Comparison of ENCODE assay signal across 9 mouse cellular contexts in the genomic region with DNA sequence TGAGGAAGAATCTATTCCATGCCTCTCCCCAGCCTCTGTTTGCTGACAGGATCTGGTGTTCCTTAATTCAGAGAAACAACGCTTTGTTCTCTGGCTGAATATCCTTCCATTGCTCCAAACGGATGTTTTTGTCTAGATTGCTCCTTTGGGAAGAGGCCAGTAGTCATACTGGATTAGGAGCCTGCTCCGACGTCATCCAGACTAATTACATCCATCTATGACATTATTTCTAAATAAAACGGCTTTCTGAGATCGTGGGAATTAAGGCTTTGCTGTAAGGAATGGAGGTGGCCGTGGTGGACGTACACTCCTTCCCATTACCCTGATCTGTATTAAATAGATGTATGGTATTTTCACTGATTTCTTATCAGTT. TPM values are rescaled to one million over a fixed set of nuclear protein-coding genes. Genes with fewer than 3 reads are reported as not detected.
DNase-seq lines count a peak whose midpoint lies in the region; ATAC-seq and TF ChIP-seq lines count a peak whose summit lies in the region.
"Had no signal": no experiment of that assay in that cellular context is flagged by ENCODE, and none has a peak within 500 bp of the region (broad histone marks: within the 10 kb centered on the region; RNA-seq: fewer than 3 reads in every experiment).

No protein-coding gene starts in this region.

- H3K36me3 ChIP-seq in forebrain, embryonic 13.5 days (ENCODE audit: poor library complexity, severe bottlenecking): no peaks in the 10 kb centered on the region
- no peaks in the 10 kb centered on the region for H3K36me3 ChIP-seq in forebrain, embryonic 11.5 days (ENCODE audit: control insufficient read depth, insufficient read depth, low read length)
- H3K36me3 ChIP-seq in lung, embryonic 15.5 days: no peaks in the 10 kb centered on the region
- no peaks in the 10 kb centered on the region for H3K36me3 ChIP-seq in heart, embryonic 15.5 days
- no peaks in the 10 kb centered on the region for H3K36me3 ChIP-seq in midbrain, embryonic 16.5 days (ENCODE audit: control insufficient read depth, insufficient read depth, low read length)

- H3K4me2 ChIP-seq in forebrain, embryonic 13.5 days: peak overlapping the region; percentile 12; the same call in 1 of the 2 replicates
- H3K4me2 ChIP-seq in forebrain, embryonic 11.5 days (ENCODE audit: low read depth, low read length, severe bottlenecking): no peak overlapping the region
- H3K4me2 ChIP-seq in lung, embryonic 15.5 days: peak overlapping the region; percentile 18; the same call in 1 of the 2 replicates
- no peak overlapping the region for H3K4me2 ChIP-seq in heart, embryonic 15.5 days
- H3K4me2 ChIP-seq in midbrain, embryonic 16.5 days (ENCODE audit: low read length): no peak overlapping the region

- no peak overlapping the region for H3K4me3 ChIP-seq in forebrain, embryonic 13.5 days
- H3K4me3 ChIP-seq in forebrain, embryonic 11.5 days (ENCODE audit: low read depth, low read length): no peak overlapping the region
- no peak overlapping the region for H3K4me3 ChIP-seq in lung, embryonic 15.5 days
- no peak overlapping the region for H3K4me3 ChIP-seq in lung, adult 2 months (replicated peaks; ENCODE audit: extremely low read depth, low read depth, low read length)
- no peak overlapping the region for H3K4me3 ChIP-seq in heart, embryonic 15.5 days
- no peak overlapping the region for H3K4me3 ChIP-seq in midbrain, embryonic 16.5 days (ENCODE audit: low read depth, low read length)

- ATAC-seq in forebrain, embryonic 13.5 days: peak; percentile 7; the same call in 1 of the 2 replicates
- no peak for ATAC-seq in forebrain, embryonic 11.5 days (replicated peaks; ENCODE audit: low FRiP score)
- 0 out of 2 replicates have a peak, but pooled peaks have one; percentile 40 for ATAC-seq in lung, embryonic 15.5 days (ENCODE audit: borderline replicate concordance, extremely low read depth, low FRiP score, low TSS enrichment)
- ATAC-seq in heart, embryonic 15.5 days (replicated peaks; ENCODE audit: insufficient number of reproducible peaks, insufficient read depth, low FRiP score, low read depth): no peak
- ATAC-seq in midbrain, embryonic 16.5 days: no peak

- WGBS in forebrain, embryonic 13.5 days: 24% methylated on average over 8 of the region's 8 CpGs
- WGBS in forebrain, embryonic 11.5 days: 37% methylated on average over 8 of the region's 8 CpGs
- 15% methylated on average over 8 of the region's 8 CpGs for WGBS in lung, embryonic 15.5 days
- WGBS in lung, adult 2 months: 30% methylated on average over 8 of the region's 8 CpGs
- 42% methylated on average over 8 of the region's 8 CpGs for WGBS in heart, embryonic 15.5 days
- 38% methylated on average over 8 of the region's 8 CpGs for WGBS in midbrain, embryonic 16.5 days

- DNase-seq in forebrain, embryonic 11.5 days (ENCODE audit: low spot score): no peak
- DNase-seq in lung, adult 2 months: no peak
- no peak for DNase-seq in spleen, adult 12 weeks (ENCODE audit: low spot score)
- DNase-seq in ovary, postnatal 36 days (ENCODE audit: low spot score): no peak
- DNase-seq: B cell, adult 2 months had no signal

- no peak overlapping the region for H3K27ac ChIP-seq in forebrain, embryonic 13.5 days
- H3K27ac ChIP-seq in forebrain, embryonic 11.5 days (ENCODE audit: low read depth, low read length): no peak overlapping the region
- H3K27ac ChIP-seq in lung, embryonic 15.5 days: no peak overlapping the region
- peak overlapping the region; percentile 39; the same call in 1 of the 2 replicates for H3K27ac ChIP-seq in heart, embryonic 15.5 days
- no peak overlapping the region for H3K27ac ChIP-seq in midbrain, embryonic 16.5 days (ENCODE audit: low read length)

- 0 out of 2 replicates have a peak, but pooled peaks cover 5% of the 10 kb centered on the region for H3K4me1 ChIP-seq in forebrain, embryonic 13.5 days
- H3K4me1 ChIP-seq in forebrain, embryonic 11.5 days (replicated peaks; ENCODE audit: control insufficient read depth, insufficient read depth, low read length): 0 out of 2 replicates have a peak, but pooled peaks cover 2% of the 10 kb centered on the region
- H3K4me1 ChIP-seq in lung, embryonic 15.5 days: peaks cover 11% of the 10 kb centered on the region; the same call in 1 of the 2 replicates
- H3K4me1 ChIP-seq in lung, adult 2 months (ENCODE audit: control insufficient read depth, insufficient read depth, low read length): peaks cover 3% of the 10 kb centered on the region; the same call in 1 of the 2 replicates
- H3K4me1 ChIP-seq in heart, embryonic 15.5 days (replicated peaks): peaks cover 20% of the 10 kb centered on the region
- H3K4me1 ChIP-seq in midbrain, embryonic 16.5 days (ENCODE audit: control insufficient read depth, insufficient read depth, low read length): no peaks in the 10 kb centered on the region

- TF ChIP-seq POLR2A in lung, adult 2 months (IDR thresholded peaks at IDR 0.05; ENCODE audit: borderline replicate concordance, extremely low read depth, low read depth, low read length): no peak

- no peak overlapping the region for H3K9ac ChIP-seq in forebrain, embryonic 13.5 days
- no peak overlapping the region for H3K9ac ChIP-seq in forebrain, embryonic 11.5 days (ENCODE audit: low read length)
- H3K9ac ChIP-seq in lung, embryonic 15.5 days: no peak overlapping the region
- H3K9ac ChIP-seq in heart, embryonic 15.5 days: no peak overlapping the region
- 0 out of 2 replicates have a peak overlapping the region, but pooled peaks have one; percentile 1 for H3K9ac ChIP-seq in midbrain, embryonic 16.5 days (ENCODE audit: low read depth, low read length)

- H3K9me3 ChIP-seq in forebrain, embryonic 13.5 days (replicated peaks): no peaks in the 10 kb centered on the region
- H3K9me3 ChIP-seq in forebrain, embryonic 11.5 days (ENCODE audit: control insufficient read depth, low read length): no peaks in the 10 kb centered on the region
- H3K9me3 ChIP-seq in lung, embryonic 15.5 days: no peaks in the 10 kb centered on the region
- no peaks in the 10 kb centered on the region for H3K9me3 ChIP-seq in heart, embryonic 15.5 days (replicated peaks)
- no peaks in the 10 kb centered on the region for H3K9me3 ChIP-seq in midbrain, embryonic 16.5 days (replicated peaks; ENCODE audit: control insufficient read depth, low read length, poor library complexity, severe bottlenecking)

- no peak for TF ChIP-seq CTCF in lung, adult 2 months (IDR thresholded peaks at IDR 0.05; ENCODE audit: insufficient read depth, low read length)

- H3K27me3 ChIP-seq in forebrain, embryonic 13.5 days: no peaks in the 10 kb centered on the region
- no peaks in the 10 kb centered on the region for H3K27me3 ChIP-seq in forebrain, embryonic 11.5 days (ENCODE audit: control insufficient read depth, insufficient read depth, low read length)
- no peaks in the 10 kb centered on the region for H3K27me3 ChIP-seq in lung, embryonic 15.5 days
- H3K27me3 ChIP-seq in heart, embryonic 15.5 days: no peaks in the 10 kb centered on the region
- H3K27me3 ChIP-seq in midbrain, embryonic 16.5 days (ENCODE audit: control insufficient read depth, insufficient read depth, low read depth, low read length): no peaks in the 10 kb centered on the region

RNA-seq across cellular contexts. Expression of gene Morf4l1, which starts 10.3 kb away (rescaled TPM):
- 475 and 483 TPM in 2 replicates for polyA plus RNA-seq in forebrain, embryonic 13.5 days (2015; fragmentation: Nextera tagmentation; extraction: Ambion mirVana)
- 484 and 515 TPM in 2 replicates for polyA plus RNA-seq in forebrain, embryonic 11.5 days (2014; fragmentation: Nextera tagmentation; extraction: Ambion mirVana)
- 397 and 406 TPM in 2 replicates for polyA plus RNA-seq in lung, embryonic 15.5 days (2015; fragmentation: Nextera tagmentation; extraction: Ambion mirVana)
- polyA plus RNA-seq in lung, adult 2 months (2012; rRNA removed): 76.6 and 127 TPM in 2 replicates
- 298 and 299 TPM in 2 replicates for polyA plus RNA-seq in heart, embryonic 15.5 days (2015; fragmentation: Nextera tagmentation; extraction: Ambion mirVana)
- 627 and 665 TPM in 2 replicates for polyA plus RNA-seq in midbrain, embryonic 16.5 days (2015; fragmentation: Nextera tagmentation; extraction: Ambion mirVana)

RNA-seq across cellular contexts. Expression of gene Adamts7, which starts 38.0 kb away (rescaled TPM):
- polyA plus RNA-seq in forebrain, embryonic 13.5 days (2015; fragmentation: Nextera tagmentation; extraction: Ambion mirVana): 13.6 and 15.4 TPM in 2 replicates
- 21.5 and 22.2 TPM in 2 replicates for polyA plus RNA-seq in forebrain, embryonic 11.5 days (2014; fragmentation: Nextera tagmentation; extraction: Ambion mirVana)
- 20.9 and 21.5 TPM in 2 replicates for polyA plus RNA-seq in lung, embryonic 15.5 days (2015; fragmentation: Nextera tagmentation; extraction: Ambion mirVana)
- polyA plus RNA-seq in lung, adult 2 months (2012; rRNA removed): 5.6 and 7.2 TPM in 2 replicates
- polyA plus RNA-seq in heart, embryonic 15.5 days (2015; fragmentation: Nextera tagmentation; extraction: Ambion mirVana): 8.9 and 11.3 TPM in 2 replicates
- 7.0 and 8.8 TPM in 2 replicates for polyA plus RNA-seq in midbrain, embryonic 16.5 days (2015; fragmentation: Nextera tagmentation; extraction: Ambion mirVana)

Comparison
In these comparisons a context has a peak if more than half of its experiments do, and no peak if none do; other contexts are left out.
1. ATAC-seq: peak in forebrain, embryonic 13.5 days (single experiment) and lung, embryonic 15.5 days (single experiment); none in forebrain, embryonic 11.5 days (single experiment), heart, embryonic 15.5 days (single experiment) and midbrain, embryonic 16.5 days (single experiment).
2. H3K4me2 ChIP-seq: peak in forebrain, embryonic 13.5 days (single experiment) and lung, embryonic 15.5 days (single experiment); none in forebrain, embryonic 11.5 days (single experiment), heart, embryonic 15.5 days (single experiment) and midbrain, embryonic 16.5 days (single experiment).